Mouse (Mus musculus): ENCODE data around the gene Izumo2. TPM values are rescaled to one million over a fixed set of nuclear protein-coding genes. Genes with fewer than 3 reads are reported as not detected.
"Not testable (repeated sequence)": the region's sequence is repeated elsewhere in the genome, so short reads cannot be mapped to it uniquely, and the experiment has no call there.

Izumo2 gene
- polyA plus RNA-seq, 1 experiment from 2014 or later, result not detected

DNA sequence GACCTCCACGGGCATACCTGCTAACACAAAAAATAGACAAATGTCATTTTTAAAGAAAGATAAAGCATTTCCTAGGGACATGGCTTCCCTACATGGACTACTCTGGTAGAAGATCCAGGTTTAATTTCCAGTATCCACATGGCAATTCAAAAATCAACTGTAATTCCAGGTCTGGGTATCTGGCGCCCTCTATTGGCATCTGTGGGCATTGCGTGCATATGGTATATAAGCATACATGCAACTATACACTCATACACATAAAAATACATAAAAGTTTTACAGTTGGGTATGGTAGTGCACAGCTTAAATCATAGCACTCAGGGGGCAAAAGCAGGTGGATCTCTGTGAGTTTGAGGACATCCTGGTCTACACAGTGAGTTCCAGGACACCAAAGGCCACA is 4.2 kb upstream of the Izumo2 start:
- DNase-seq (ENCODE audit: low spot score), result no peak
- 50% methylated on average over 3 of the region's 3 CpGs for WGBS

GRCm38 (mm10) chr7:44705086-44705485 is 3.5 kb upstream of the Izumo2 start:
- DNase-seq (ENCODE audit: low spot score), result no peak
- Histone ChIP-seq H3K9me3 (no peaks in the 10 kb centered on the region), H3K36me3 (no peaks in the 10 kb centered on the region), H3K27ac (no peak overlapping the region), H3K27me3 (ENCODE audit: insufficient read depth, poor library complexity, severe bottlenecking) (no peaks in the 10 kb centered on the region), H3K4me3 (no peak overlapping the region), H3K4me1 (no peaks in the 10 kb centered on the region)
- WGBS, result 84% methylated on average over 4 of the region's 4 CpGs

More for the DNA sequence above, 4.2 kb upstream of the Izumo2 start:
- Histone ChIP-seq H3K27ac (no peak overlapping the region), H3K36me3 (no peaks in the 10 kb centered on the region), H3K9me3 (no peaks in the 10 kb centered on the region), H3K4me1 (no peaks in the 10 kb centered on the region), H3K4me3 (no peak overlapping the region), H3K27me3 (ENCODE audit: insufficient read depth, poor library complexity, severe bottlenecking) (0 out of 2 replicates have a peak, but pooled peaks cover under 1% of the 10 kb centered on the region)

DNA sequence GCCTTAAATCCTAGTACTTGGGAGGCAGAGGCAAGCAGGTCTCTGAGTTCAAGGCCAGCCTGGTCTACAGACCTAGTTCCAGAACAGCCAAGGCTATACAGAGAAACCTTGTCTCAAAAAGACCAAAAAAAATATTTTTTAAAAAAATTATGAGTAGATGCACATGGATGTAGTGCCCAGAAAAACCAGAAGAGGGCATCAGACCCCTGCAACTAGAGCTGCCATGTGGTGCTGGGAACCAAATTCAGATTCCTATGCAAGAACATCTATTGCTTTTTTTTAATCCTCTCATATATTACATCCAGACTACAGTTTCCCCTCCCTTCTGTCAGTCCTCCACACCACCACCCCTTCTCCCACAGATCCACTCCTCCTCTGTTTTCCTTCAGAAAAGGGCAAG is 2.2 kb upstream of the Izumo2 start:
- Histone ChIP-seq H3K27ac (no peak overlapping the region), H3K27me3 (ENCODE audit: insufficient read depth, poor library complexity, severe bottlenecking) (no peaks in the 10 kb centered on the region), H3K4me3 (no peak overlapping the region), H3K9me3 (no peaks in the 10 kb centered on the region), H3K36me3 (no peaks in the 10 kb centered on the region), H3K4me1 (no peaks in the 10 kb centered on the region)
- no peak for DNase-seq (ENCODE audit: low spot score)

- H3K4me1 ChIP-seq, result no peaks in the 10 kb centered on the region
- WGBS, result 85% methylated on average over 5 of the region's 5 CpGs
- DNase-seq (ENCODE audit: low spot score), result no peak
- H3K36me3 ChIP-seq, result no peaks in the 10 kb centered on the region
- H3K9me3 ChIP-seq, result no peaks in the 10 kb centered on the region
- H3K4me3 ChIP-seq, result no peak overlapping the region
- H3K27ac ChIP-seq, result no peak overlapping the region
- no peaks in the 10 kb centered on the region for H3K27me3 ChIP-seq (ENCODE audit: insufficient read depth, poor library complexity, severe bottlenecking)
Observed at GRCm38 (mm10) chr7:44707169-44707675, 1.3 kb upstream of the Izumo2 start.

DNA sequence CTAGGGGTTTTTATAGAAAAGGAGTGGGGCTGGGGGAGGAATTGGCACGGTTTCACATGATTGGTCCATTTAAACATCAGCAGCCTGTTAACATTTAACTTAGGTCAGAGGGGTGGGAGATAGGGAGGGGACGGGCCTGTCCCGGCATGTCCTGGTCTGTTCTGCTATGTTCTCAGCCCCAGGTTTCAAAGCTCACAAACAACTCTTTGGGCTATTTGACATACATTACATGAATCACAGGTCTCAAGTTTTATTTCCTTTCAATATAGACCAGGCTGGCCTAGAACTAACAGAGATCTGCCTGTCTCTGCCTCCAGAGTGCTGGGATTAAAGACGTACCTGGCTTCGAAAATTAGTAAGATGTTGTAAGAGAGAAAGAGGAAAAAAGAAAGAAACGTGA is 449 bp upstream of the Izumo2 start:
- H3K4me3 ChIP-seq; H3K27ac ChIP-seq; DNase-seq (ENCODE audit: low spot score); H3K36me3 ChIP-seq; H3K27me3 ChIP-seq (ENCODE audit: insufficient read depth, poor library complexity, severe bottlenecking); H3K9me3 ChIP-seq; H3K4me1 ChIP-seq: not testable (repeated sequence)
- WGBS, result 77% methylated on average over 6 of the region's 6 CpGs

DNA sequence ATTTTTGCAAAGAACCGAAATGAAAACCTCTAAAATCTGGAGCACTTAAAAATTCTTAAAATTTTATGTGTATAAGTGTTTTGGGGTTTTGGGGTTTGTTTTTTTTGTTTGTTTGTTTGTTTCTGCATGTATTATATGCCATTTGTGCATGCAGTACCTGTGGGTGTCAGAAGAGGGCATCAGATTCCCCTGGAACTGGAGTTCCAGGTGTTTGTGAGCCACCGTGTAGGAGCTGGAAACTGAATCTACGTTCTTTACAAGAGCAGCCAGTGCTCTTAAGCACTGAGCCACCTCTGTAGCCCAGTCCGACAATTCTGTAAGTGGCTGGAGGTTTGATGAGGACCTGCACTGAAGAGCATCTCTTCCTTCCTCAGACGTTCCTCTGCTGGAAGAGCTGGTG is 1.3 kb downstream of the Izumo2 start:
- Histone ChIP-seq H3K9me3 (no peaks in the 10 kb centered on the region), H3K27me3 (ENCODE audit: insufficient read depth, poor library complexity, severe bottlenecking) (no peaks in the 10 kb centered on the region), H3K36me3 (no peaks in the 10 kb centered on the region), H3K4me1 (no peaks in the 10 kb centered on the region), H3K27ac (no peak overlapping the region), H3K4me3 (no peak overlapping the region)
- WGBS, result 81% methylated on average over 5 of the region's 5 CpGs
- DNase-seq (ENCODE audit: low spot score), result no peak

DNA sequence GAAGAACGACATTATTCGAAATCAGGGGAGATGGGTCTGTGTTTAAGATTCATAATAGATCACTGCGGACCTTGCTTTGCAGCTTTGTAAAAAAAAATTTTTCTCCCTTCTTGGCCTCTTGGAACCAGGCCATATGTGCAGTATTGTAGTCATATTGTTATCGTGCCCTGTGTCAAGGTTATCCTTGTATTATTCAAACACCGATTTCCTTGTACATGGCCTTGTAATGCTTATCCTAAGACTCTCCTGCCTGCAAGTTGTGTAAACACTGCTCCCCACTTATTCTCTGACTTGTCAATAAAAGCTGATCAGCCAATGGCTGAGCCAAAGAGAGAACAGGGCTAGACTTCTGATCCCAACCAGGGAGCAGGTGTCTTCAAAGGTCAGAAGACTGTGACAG is 13.5 kb downstream of the Izumo2 start:
- no peaks in the 10 kb centered on the region for H3K36me3 ChIP-seq
- no peaks in the 10 kb centered on the region for H3K9me3 ChIP-seq
- 0 out of 2 replicates have a peak, but pooled peaks cover 2% of the 10 kb centered on the region for H3K4me1 ChIP-seq
- no peak overlapping the region for H3K27ac ChIP-seq
- no peak for DNase-seq (ENCODE audit: low spot score)
- 74% methylated on average over 5 of the region's 5 CpGs for WGBS
- H3K4me3 ChIP-seq, result no peak overlapping the region
- no peaks in the 10 kb centered on the region; the same call in 1 of the 2 replicates for H3K27me3 ChIP-seq (ENCODE audit: insufficient read depth, poor library complexity, severe bottlenecking)

GRCm38 (mm10) chr7:44724316-44724715 is 15.8 kb downstream of the Izumo2 start:
- no peak overlapping the region for H3K27ac ChIP-seq

GRCm38 (mm10) chr7:44726343-44726742 is 17.8 kb downstream of the Izumo2 start:
- 73% methylated on average over 6 of the region's 6 CpGs for WGBS
- no peak overlapping the region for H3K4me3 ChIP-seq
- no peaks in the 10 kb centered on the region for H3K36me3 ChIP-seq
- H3K27ac ChIP-seq, result no peak overlapping the region
- H3K27me3 ChIP-seq (ENCODE audit: insufficient read depth, poor library complexity, severe bottlenecking), result no peaks in the 10 kb centered on the region
- no peak for DNase-seq (ENCODE audit: low spot score)
- no peaks in the 10 kb centered on the region for H3K9me3 ChIP-seq
- H3K4me1 ChIP-seq, result 0 out of 2 replicates have a peak, but pooled peaks cover 2% of the 10 kb centered on the region

More at GRCm38 (mm10) chr7:44724316-44724715, 15.8 kb downstream of the Izumo2 start:
- no peaks in the 10 kb centered on the region for H3K9me3 ChIP-seq
- H3K36me3 ChIP-seq, result no peaks in the 10 kb centered on the region
- no peaks in the 10 kb centered on the region; the same call in 1 of the 2 replicates for H3K27me3 ChIP-seq (ENCODE audit: insufficient read depth, poor library complexity, severe bottlenecking)
- no peak for DNase-seq (ENCODE audit: low spot score)
- 21% methylated on average over 7 of the region's 7 CpGs for WGBS
- H3K4me1 ChIP-seq, result 0 out of 2 replicates have a peak, but pooled peaks cover 2% of the 10 kb centered on the region
- no peak overlapping the region for H3K4me3 ChIP-seq

- no peaks in the 10 kb centered on the region for H3K27me3 ChIP-seq (ENCODE audit: insufficient read depth, poor library complexity, severe bottlenecking)
- WGBS, result 68% methylated on average over 5 of the region's 5 CpGs
- 0 out of 2 replicates have a peak, but pooled peaks cover 2% of the 10 kb centered on the region for H3K4me1 ChIP-seq
- DNase-seq (ENCODE audit: low spot score), result no peak
- no peak overlapping the region for H3K4me3 ChIP-seq
- no peaks in the 10 kb centered on the region for H3K9me3 ChIP-seq
- H3K36me3 ChIP-seq, result 0 out of 2 replicates have a peak, but pooled peaks cover 3% of the 10 kb centered on the region
- no peak overlapping the region for H3K27ac ChIP-seq
Observed at GRCm38 (mm10) chr7:44727151-44727550, 18.6 kb downstream of the Izumo2 start.

DNA sequence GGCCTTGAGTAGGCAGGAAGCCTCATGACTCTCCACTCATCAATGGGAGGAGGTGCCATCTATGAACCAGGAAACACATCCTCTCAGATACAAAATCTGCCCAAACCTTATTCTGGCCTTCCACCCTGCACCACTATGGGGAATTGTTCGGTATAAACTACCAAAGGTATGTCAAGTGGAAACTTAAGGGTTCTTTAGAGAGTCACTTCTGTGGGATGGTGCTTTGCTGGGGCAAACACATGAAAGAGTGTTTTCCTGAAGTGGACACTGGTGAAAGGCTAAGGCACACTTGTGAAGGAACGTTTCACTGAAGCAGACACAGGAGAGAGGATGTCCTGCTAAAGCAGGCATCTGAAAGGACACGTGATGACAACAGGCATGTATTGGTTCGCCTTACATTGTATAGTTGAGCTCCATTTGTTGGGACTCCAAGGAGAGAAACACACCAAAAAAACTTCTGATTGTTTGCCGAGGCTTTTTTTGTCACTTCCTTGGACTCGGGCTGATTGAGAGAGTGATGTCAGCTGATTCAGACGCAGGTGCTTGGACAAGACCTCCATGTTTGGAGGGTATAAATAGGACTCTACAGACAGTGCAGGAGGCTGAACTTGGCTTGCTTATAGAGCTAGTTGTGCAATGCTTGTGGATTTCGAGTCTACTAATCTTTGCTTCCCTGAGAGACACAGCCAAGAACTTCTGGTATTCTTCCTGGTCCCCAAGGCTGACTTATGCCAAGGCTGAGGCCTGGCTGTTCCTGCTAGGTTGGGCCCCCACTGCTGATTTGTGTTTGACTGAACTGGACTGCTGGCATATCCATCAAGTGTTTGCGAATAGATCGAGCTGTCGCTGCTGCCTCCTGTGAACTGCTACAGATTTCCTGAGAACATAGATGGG is 19.8 kb downstream of the Izumo2 start:
- DNase-seq (ENCODE audit: low spot score), result no peak
- Histone ChIP-seq H3K27me3 (ENCODE audit: insufficient read depth, poor library complexity, severe bottlenecking) (no peaks in the 10 kb centered on the region), H3K4me3 (no peak overlapping the region), H3K4me1 (0 out of 2 replicates have a peak, but pooled peaks cover 2% of the 10 kb centered on the region), H3K9me3 (no peaks in the 10 kb centered on the region), H3K36me3 (0 out of 2 replicates have a peak, but pooled peaks cover 9% of the 10 kb centered on the region), H3K27ac (no peak overlapping the region)
- WGBS, result 82% methylated on average over 11 of the region's 11 CpGs

DNA sequence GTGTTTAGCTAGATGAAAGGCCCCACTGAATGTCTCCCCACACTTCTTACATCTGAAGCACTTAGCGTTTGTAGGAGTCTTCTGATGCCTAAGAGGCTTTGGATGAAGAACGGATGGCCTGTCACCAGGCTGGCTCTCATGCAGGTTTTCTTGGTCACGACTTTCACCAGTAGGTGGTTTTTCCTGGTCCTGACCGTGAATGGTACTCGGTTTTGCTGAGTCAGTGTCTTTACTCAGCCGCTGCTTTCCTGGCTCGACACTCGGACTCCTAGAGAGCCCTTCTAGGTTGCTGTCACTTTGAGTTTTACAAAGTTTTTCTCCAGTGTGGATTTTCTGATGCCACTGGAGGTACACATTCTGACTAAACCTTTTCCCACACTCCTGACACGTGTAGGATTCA is 25.2 kb downstream of the Izumo2 start:
- H3K36me3 ChIP-seq, result peaks cover 21% of the 10 kb centered on the region
- H3K4me1 ChIP-seq, result no peaks in the 10 kb centered on the region
- no peak overlapping the region for H3K4me3 ChIP-seq
- DNase-seq (ENCODE audit: low spot score), result no peak
- no peaks in the 10 kb centered on the region for H3K9me3 ChIP-seq
- WGBS, result 82% methylated on average over 9 of the region's 9 CpGs
- no peaks in the 10 kb centered on the region for H3K27me3 ChIP-seq (ENCODE audit: insufficient read depth, poor library complexity, severe bottlenecking)
- no peak overlapping the region for H3K27ac ChIP-seq

DNA sequence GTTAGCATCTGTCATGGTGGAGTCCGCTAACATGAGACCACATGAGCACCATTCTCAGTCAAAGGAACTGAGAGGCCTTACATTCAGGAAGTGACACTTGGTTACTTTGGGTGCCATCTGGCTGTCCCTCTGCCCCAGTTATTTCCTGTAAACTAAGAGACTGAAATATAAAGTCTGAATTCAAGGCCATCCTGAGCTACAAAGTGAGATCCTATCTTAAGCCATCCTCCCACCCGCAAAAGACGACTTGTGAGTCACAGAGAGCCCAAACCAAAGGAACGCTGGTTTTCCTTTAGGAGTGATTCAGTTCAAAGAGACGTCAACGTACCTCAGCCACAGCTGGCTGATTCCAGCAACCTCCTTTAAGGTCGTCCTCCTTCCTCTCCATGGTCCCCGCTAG is 32.8 kb downstream of the Izumo2 start:
- H3K27ac ChIP-seq, result no peak overlapping the region
- peaks cover 2% of the 10 kb centered on the region; the same call in 1 of the 2 replicates for H3K36me3 ChIP-seq
- peaks cover 7% of the 10 kb centered on the region for H3K4me1 ChIP-seq
- no peak overlapping the region for H3K4me3 ChIP-seq
- 78% methylated on average over 8 of the region's 8 CpGs for WGBS
- H3K9me3 ChIP-seq, result no peaks in the 10 kb centered on the region
- no peak for DNase-seq (ENCODE audit: low spot score)
- H3K27me3 ChIP-seq (ENCODE audit: insufficient read depth, poor library complexity, severe bottlenecking), result no peaks in the 10 kb centered on the region

Measured in heart, embryonic 10.5 days (tissue).